Mouse (Mus musculus): ENCODE measurements at regions not wholly inside any gene's neighbourhood (a gene's known extent, or its start where the extent isn't known, plus 50 kb on each side); places are given as distances from the start of the nearest gene placed in this dataset.
"Not testable (repeated sequence)": the region's sequence is repeated elsewhere in the genome, so short reads cannot be mapped to it uniquely, and the experiment has no call there.

GRCm38 (mm10) chr10:56884456-56885410, 507.6 kb downstream of the Gja1 start:
- H3K27me3 ChIP-seq (ENCODE audit: control insufficient read depth, insufficient read depth, low read length), result no peaks in the 10 kb centered on the region
- TF ChIP-seq CTCF (IDR thresholded peaks at IDR 0.05; ENCODE audit: low read depth) (no peak), EP300 (optimal IDR thresholded peaks at IDR 0.05) (no peak)
- no peak overlapping the region for H3K4me3 ChIP-seq (ENCODE audit: low read depth, low read length)
- H3K36me3 ChIP-seq (ENCODE audit: control insufficient read depth, insufficient read depth, low read length), result no peaks in the 10 kb centered on the region
- no peaks in the 10 kb centered on the region for H3K4me1 ChIP-seq (replicated peaks; ENCODE audit: control insufficient read depth, insufficient read depth)
- no peak overlapping the region for H3K4me2 ChIP-seq (replicated peaks; ENCODE audit: low read depth)
- WGBS, result 59% methylated on average over 4 of the region's 4 CpGs
- no peak for DNase-seq (ENCODE audit: low spot score)
- ATAC-seq (ENCODE audit: low FRiP score, low TSS enrichment), result no peak
- no peak overlapping the region for H3K9ac ChIP-seq (ENCODE audit: low read length)
- no peaks in the 10 kb centered on the region for H3K9me3 ChIP-seq (ENCODE audit: control insufficient read depth, low read length)
- H3K27ac ChIP-seq (replicated peaks), result no peak overlapping the region

DNA sequence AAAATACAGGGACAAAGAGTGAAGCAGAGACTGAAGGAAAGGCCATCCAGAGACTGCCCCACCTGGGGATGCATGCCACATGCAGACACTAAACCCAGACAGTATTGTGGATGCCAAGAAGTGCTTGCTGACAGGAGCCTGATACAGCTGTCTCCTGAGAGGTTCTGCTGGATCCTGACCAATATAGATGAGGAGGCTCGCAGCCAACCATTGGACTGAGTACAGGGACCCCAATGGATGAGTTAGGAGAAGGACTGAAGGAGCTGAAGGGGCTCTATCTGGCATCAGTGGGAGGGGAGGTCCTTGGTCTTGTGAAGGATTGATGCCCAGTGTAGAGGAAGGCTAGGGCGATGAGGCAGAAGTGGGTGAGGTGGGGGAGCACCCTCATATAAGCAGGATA, 514.4 kb downstream of the Gja1 start:
- not testable (repeated sequence) for H3K9me3 ChIP-seq (ENCODE audit: control insufficient read depth, low read length); H3K36me3 ChIP-seq (ENCODE audit: control insufficient read depth, insufficient read depth, low read length); H3K27me3 ChIP-seq (ENCODE audit: control insufficient read depth, insufficient read depth, low read length); ATAC-seq (ENCODE audit: low FRiP score, low TSS enrichment); H3K4me3 ChIP-seq (ENCODE audit: low read depth, low read length); DNase-seq (ENCODE audit: low spot score); H3K4me2 ChIP-seq (replicated peaks; ENCODE audit: low read depth); H3K27ac ChIP-seq (replicated peaks); H3K4me1 ChIP-seq (replicated peaks; ENCODE audit: control insufficient read depth, insufficient read depth); H3K9ac ChIP-seq (ENCODE audit: low read length)
- WGBS, result 97% methylated on average over 2 of the region's 2 CpGs

DNA sequence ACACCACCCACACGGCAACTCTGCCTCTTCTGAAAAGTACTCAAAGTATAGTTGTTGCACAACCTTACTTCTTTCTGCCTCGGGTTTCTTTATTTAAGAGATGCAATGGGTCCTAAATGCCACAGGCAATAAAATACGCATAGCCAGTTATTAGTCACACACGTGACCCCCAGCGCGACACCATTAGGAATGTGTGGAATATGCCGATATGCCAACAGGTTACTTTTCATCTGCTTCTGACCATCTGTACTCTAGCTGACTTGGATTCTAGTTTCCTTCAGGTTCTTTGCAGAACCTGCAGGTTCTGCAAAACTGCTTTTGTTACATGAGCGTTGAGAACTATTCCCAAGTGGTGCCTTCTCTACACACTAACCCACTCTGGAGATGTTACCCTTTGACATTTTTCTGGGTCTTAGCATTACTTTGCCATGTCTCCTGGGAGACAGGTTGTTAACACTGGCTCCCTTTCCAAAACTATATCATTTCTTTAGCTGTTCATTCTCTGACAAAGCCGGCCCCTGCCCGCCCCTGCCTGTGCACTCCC, 515.6 kb downstream of the Gja1 start:
- no peak for TF ChIP-seq EP300 (optimal IDR thresholded peaks at IDR 0.05)
- no peak for TF ChIP-seq CTCF (IDR thresholded peaks at IDR 0.05; ENCODE audit: low read depth)
- no peaks in the 10 kb centered on the region for H3K27me3 ChIP-seq (ENCODE audit: control insufficient read depth, insufficient read depth, low read length)
- no peaks in the 10 kb centered on the region for H3K4me1 ChIP-seq (replicated peaks; ENCODE audit: control insufficient read depth, insufficient read depth)
- no peak for ATAC-seq (ENCODE audit: low FRiP score, low TSS enrichment)
- no peaks in the 10 kb centered on the region for H3K36me3 ChIP-seq (ENCODE audit: control insufficient read depth, insufficient read depth, low read length)
- WGBS, result 73% methylated on average over 10 of the region's 10 CpGs
- H3K9me3 ChIP-seq (ENCODE audit: control insufficient read depth, low read length), result no peaks in the 10 kb centered on the region
- no peak overlapping the region for H3K4me3 ChIP-seq (ENCODE audit: low read depth, low read length)
- no peak overlapping the region for H3K4me2 ChIP-seq (replicated peaks; ENCODE audit: low read depth)
- no peak overlapping the region for H3K9ac ChIP-seq (ENCODE audit: low read length)
- H3K27ac ChIP-seq (replicated peaks), result no peak overlapping the region
- no peak for DNase-seq (ENCODE audit: low spot score)

- no peak overlapping the region for H3K4me3 ChIP-seq (ENCODE audit: low read depth, low read length)
- H3K36me3 ChIP-seq (ENCODE audit: control insufficient read depth, insufficient read depth, low read length), result no peaks in the 10 kb centered on the region
- H3K9ac ChIP-seq (ENCODE audit: low read length), result no peak overlapping the region
- no peak for TF ChIP-seq EP300 (optimal IDR thresholded peaks at IDR 0.05)
- no peak for TF ChIP-seq CTCF (IDR thresholded peaks at IDR 0.05; ENCODE audit: low read depth)
- no peak overlapping the region for H3K27ac ChIP-seq (replicated peaks)
- no peaks in the 10 kb centered on the region for H3K4me1 ChIP-seq (replicated peaks; ENCODE audit: control insufficient read depth, insufficient read depth)
- DNase-seq (ENCODE audit: low spot score) (no peak), ATAC-seq (ENCODE audit: low FRiP score, low TSS enrichment) (no peak)
- no peaks in the 10 kb centered on the region for H3K27me3 ChIP-seq (ENCODE audit: control insufficient read depth, insufficient read depth, low read length)
- WGBS, result 69% methylated on average over 8 of the region's 8 CpGs
- no peak overlapping the region for H3K4me2 ChIP-seq (replicated peaks; ENCODE audit: low read depth)
- no peaks in the 10 kb centered on the region for H3K9me3 ChIP-seq (ENCODE audit: control insufficient read depth, low read length)
These were observed 516.1 kb downstream of the Gja1 start for GRCm38 (mm10) chr10:56893210-56893705.

DNA sequence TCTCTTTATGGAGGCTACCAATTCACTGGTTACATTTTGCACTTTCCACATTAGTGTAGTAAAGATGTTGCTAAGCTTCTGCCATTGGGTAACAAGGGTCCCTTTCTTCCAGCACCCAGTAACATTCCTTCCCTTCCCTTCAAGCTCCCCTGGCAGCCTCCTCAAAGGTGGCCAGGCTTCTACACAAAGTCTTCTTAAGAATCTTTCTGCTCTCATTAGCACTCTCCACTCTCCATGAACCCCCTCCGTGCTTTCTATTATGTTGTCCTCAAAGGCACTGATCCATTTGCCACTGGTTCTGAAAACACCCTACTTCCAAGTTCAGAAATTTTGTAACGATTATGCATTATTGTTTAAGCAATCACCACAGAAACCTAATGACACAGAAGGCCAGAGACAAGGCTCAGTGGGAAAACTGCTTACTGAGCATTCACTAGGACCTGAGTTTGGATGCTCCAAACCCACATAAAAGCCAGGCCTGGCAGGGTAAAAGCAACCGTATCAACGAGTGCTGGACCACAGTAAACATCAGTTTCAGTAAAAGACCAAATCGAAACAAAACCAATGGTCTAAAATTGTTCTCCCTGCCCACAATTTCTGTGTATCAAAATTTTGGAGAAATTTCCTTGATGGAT, 522.6 kb downstream of the Gja1 start:
- Histone ChIP-seq H3K36me3 (ENCODE audit: control insufficient read depth, insufficient read depth, low read length) (no peaks in the 10 kb centered on the region), H3K9ac (ENCODE audit: low read length) (no peak overlapping the region), H3K27ac (replicated peaks) (no peak overlapping the region), H3K4me2 (replicated peaks; ENCODE audit: low read depth) (no peak overlapping the region), H3K27me3 (ENCODE audit: control insufficient read depth, insufficient read depth, low read length) (no peaks in the 10 kb centered on the region), H3K4me1 (replicated peaks; ENCODE audit: control insufficient read depth, insufficient read depth) (no peaks in the 10 kb centered on the region), H3K4me3 (ENCODE audit: low read depth, low read length) (no peak overlapping the region), H3K9me3 (ENCODE audit: control insufficient read depth, low read length) (no peaks in the 10 kb centered on the region)
- DNase-seq (ENCODE audit: low spot score) (no peak), ATAC-seq (ENCODE audit: low FRiP score, low TSS enrichment) (no peak)
- WGBS, result 87% methylated on average over 5 of the region's 5 CpGs
- TF ChIP-seq CTCF (IDR thresholded peaks at IDR 0.05; ENCODE audit: low read depth) (no peak), EP300 (optimal IDR thresholded peaks at IDR 0.05) (no peak)

GRCm38 (mm10) chr10:56900914-56901313, 523.8 kb downstream of the Gja1 start:
- Histone ChIP-seq H3K27me3 (ENCODE audit: control insufficient read depth, insufficient read depth, low read length) (no peaks in the 10 kb centered on the region), H3K9me3 (ENCODE audit: control insufficient read depth, low read length) (no peaks in the 10 kb centered on the region), H3K36me3 (ENCODE audit: control insufficient read depth, insufficient read depth, low read length) (no peaks in the 10 kb centered on the region), H3K9ac (ENCODE audit: low read length) (no peak overlapping the region), H3K4me2 (replicated peaks; ENCODE audit: low read depth) (no peak overlapping the region), H3K27ac (replicated peaks) (no peak overlapping the region), H3K4me1 (replicated peaks; ENCODE audit: control insufficient read depth, insufficient read depth) (no peaks in the 10 kb centered on the region), H3K4me3 (ENCODE audit: low read depth, low read length) (no peak overlapping the region)
- WGBS, result 84% methylated on average over 6 of the region's 6 CpGs
- DNase-seq (ENCODE audit: low spot score), result no peak
- TF ChIP-seq EP300 (optimal IDR thresholded peaks at IDR 0.05) (no peak), CTCF (IDR thresholded peaks at IDR 0.05; ENCODE audit: low read depth) (no peak)
- ATAC-seq (ENCODE audit: low FRiP score, low TSS enrichment), result no peak
